Mouse (Mus musculus) spleen, postnatal 10 days (tissue): ENCODE data around the gene Syn3.

ENCODE experiments used
- DNase-seq, 2 experiments: peaks; one replicate each; pipeline ENCODE4 v3.0.0; 2021 to 2022; ENCODE audit warnings: low spot score in 2 of 2

The Syn3 gene

DNA sequence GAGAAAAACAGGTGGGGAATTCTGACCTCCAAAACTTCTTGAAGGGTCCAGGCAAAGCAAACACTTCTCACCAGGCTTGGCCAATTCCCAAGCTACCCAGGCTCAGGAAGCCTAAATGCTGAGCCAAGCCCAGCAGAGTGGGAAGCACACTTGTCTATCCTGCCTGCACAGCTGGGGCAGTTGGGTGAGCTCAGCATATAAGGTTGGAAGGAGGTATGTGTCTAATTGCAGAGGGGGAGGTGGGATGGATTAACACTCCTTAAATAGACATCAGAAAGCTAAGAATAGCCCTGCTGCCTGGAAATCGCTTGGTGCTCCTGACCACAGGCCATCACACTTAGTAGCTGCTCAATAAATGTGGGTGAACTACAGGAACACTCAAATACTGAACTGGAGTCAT, 185.2 kb downstream of the Syn3 start:
- DNase-seq, result no peak

GRCm38 (mm10) chr10:86312976-86313375, 185.7 kb downstream of the Syn3 start:
- DNase-seq, result no peak

DNA sequence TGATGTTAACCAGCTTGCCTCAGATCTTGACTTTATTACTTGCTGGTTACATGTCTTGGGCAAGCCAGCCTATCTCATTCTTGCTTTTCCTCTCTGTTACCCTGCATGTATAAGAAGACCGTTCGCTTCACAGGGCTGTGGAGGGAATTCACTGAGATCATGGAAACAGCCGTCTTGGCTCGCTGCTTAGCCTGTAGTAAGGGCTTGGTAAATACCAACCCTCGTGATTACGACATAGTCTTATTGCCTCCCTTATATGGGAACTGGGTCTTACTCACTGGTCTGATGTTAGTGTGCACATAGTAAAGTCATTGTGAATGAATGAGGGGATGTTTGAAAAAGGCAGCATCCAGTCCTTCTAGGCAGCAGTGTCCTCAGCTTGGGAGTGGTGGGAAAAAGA, 188.2 kb downstream of the Syn3 start:
- DNase-seq, result no peak

DNA sequence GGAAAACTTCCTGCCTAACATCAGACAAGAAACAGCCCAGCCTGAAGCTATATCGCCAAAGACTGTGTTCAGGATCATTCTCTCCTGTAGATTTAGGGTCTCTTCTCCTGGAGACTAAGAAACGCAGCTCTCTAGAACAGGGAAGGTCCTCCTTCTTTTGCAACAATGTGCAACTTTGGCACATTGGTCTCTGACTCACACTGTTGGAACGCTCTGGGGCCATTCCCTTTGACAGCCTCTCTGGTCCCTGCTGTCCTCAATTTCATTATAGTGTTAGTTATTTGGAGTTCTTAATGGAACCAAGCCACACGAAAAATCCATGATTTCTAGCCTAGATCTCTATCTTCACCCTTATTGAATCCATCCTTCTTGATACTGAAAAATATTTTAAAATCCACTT, 191.5 kb downstream of the Syn3 start:
- no peak for DNase-seq

DNA sequence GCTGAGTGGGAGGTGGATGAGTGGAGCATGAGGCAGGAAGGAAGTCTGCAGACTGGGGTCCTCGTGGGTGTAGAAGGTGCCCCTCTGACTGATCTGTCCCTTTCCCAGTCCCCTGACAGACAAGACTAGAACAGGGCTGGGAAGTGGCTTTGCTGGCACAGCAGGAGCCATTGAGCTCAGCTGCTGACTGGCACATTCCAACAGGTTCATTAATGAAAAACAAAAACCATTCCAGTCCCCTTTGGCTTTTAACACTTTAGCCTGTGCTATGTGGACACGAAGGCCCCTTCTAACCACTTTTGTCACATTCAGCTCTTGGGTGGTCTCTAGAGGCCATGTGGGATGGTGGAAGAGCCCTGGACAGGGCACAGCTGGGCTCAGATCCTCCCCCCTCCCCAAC, 194.1 kb downstream of the Syn3 start:
- no peak for DNase-seq

GRCm38 (mm10) chr10:86303495-86303876, 195.2 kb downstream of the Syn3 start:
- no peak for DNase-seq

DNA sequence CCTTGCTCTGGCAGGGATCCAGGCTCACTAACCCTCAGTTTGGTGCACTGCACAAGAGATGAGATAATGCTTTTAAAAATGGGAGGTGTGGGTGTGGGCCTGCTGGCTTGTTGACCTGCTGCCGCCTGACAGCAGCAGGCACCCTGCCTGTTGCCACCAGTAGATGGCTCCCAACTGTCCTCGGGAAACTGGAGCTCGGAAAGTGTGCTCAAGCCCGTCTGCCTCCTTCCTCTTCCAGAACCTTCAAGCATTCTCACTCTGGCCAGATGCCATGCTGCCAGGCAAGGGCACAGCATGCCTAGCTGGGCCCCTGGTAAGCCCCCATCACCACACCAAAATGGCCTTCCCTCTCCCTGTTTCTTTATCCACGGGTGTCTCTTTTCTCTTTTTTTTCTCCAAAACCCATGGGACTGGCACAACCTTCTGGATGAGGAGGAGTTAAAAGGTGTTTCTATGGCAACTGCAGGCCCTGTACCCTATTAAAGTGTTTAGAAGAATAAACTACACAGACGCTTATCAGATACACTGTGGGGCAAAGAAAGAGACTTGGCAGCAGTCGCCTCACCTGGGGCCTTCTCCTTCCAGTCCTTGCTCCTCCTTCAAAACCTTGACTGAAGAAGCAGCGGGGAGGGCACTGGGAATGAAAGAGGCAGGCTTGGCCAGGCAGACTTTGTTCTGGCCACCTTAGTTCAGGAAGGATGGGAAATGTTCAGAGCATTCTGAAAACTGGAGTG, 195.8 kb downstream of the Syn3 start:
- peak in 1 of 2 experiments; percentile 41 for DNase-seq

GRCm38 (mm10) chr10:86302318-86302648, 196.4 kb downstream of the Syn3 start:
- DNase-seq, result no peak

DNA sequence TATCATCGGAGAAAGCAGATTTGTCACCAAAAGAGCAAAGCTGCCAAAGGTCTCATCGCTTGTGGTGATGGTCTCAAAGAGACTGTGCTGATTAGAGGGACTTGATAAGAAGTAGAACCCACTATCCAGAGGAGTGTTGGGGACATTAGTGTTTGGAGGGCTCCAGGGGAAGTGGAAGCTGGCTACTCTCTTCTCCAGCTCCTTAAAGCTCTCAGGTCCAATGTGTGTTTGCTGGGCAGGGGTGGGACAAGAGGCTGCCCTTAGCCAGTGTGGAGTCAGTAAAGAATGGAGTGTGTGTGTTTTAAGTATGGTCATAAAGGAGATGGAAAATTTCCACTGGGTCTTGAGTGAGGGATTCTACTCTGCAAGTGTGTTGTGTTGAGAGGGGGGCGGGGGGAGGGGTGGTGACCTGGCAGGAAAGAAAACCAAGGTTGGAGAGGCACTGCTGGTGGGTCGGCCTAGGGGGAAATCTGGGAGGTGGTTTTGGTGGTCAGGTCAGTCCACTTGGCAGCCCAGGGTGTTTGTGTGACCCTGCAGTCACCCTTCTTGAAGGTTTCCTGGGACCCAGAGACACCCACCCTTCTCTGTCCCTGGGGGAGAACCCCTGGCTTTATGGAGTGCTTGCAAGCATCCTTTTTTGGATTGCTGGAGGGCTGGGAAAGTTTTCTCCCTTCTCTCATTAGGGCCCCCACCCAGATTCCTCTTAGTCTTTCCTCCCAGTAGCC, 196.9 kb downstream of the Syn3 start:
- DNase-seq, result no peak

GRCm38 (mm10) chr10:86301117-86301490, 197.6 kb downstream of the Syn3 start:
- DNase-seq, result no peak

DNA sequence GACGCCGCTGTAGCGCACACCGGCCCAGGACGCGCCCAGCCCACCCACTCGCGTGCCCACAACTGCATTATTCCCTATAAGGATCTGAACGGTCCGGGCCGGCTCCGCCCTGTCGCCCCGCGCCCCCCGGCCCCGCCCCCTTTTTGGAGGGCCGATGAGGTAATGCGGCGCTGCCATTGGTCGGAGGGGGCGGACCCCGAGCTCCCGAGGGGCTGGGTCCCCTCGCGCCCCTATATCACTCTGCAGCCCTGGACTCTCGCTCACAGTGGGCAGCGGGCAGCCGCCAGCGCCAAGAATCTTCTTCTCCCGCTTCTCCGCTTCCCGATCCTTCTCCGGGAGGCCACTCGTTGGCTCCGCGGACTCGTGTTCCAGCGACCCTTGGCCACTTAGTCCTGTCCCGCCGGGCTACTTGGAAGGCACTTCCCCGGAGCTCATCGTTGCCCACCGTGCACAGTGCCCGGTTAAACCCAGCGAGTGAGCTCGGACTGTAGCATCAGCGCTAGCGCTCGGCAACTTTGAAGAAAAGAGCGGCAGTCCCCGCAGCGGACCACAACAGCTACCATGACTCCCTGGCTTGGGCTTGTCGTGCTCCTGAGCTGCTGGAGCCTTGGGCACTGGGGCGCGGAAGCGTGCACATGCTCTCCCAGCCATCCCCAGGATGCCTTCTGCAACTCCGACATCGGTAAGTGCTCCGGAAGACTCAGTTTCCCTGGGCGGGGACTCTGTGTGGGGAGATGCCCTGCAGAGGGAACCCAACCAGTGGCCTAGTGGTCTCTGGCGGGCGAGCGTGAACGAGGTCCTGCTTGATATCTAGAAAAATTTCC, 198.2 kb downstream of the Syn3 start, which contains the start of gene Timp3:
Timp3 (plus strand) TSS at position 80 of the 824 bp plus-strand sequence.
- DNase-seq, result peak in 1 of 2 experiments; percentile 23

DNA sequence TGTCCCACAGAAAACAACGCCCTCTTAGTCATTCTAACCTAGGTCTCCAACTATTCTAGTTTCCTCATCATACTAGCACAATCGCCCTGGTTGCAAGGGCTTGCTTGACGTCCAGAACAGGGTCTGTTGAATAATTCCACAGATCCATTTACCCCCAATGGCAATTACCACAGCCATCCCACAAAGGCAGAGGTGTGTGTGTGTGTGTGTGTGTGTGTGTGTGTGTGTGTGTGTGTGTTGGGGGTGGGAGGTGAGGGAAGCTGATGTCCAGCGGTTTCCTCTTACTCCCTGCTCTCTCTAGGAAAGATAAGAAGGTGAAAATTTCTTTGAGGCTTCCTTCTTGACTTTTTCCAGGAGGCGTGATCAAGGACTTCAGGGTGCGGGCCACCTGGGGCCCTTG, 198.9 kb downstream of the Syn3 start:
- no peak for DNase-seq

DNA sequence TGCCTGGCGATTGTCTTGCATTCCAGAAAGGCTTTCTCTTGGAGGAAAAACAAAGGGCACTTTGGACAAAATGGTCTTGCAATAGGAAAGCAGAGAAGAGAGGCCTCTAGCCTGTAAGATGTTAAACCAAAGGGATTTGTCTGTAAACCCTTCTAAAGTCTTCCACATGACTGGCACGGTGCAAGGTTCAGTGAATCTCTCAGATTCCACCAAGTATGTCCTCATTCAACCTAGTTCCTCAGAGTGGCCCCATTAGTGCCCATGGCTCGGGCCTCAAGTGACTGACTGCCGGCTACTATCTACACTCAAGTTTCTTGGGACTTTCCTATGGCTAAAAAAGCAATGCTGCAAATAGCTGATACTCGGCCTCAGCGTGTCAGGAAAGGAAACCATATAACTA, 200.4 kb downstream of the Syn3 start:
- DNase-seq, result no peak

DNA sequence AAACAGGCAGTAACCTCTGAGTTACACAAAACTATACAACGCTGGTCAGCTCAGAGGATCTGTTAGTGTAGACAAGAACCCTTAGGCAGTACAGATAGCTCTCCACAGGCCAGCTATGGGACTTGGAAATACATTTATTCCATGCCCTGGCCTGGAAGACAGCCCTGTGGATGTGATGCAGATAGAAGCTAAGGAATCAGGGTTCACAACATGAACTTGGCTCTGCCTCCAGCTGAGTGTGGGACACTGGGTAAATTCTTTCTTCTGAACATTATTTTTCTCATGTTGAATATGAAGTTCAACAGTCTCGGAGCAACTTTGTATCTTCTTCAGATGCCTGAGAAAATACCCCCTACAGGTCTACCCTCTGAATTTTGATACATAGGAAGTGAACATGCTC, 201.4 kb downstream of the Syn3 start:
- no peak for DNase-seq

GRCm38 (mm10) chr10:86296111-86296510, 202.6 kb downstream of the Syn3 start:
- peak; percentile 23 to 67 for DNase-seq

- DNase-seq, result no peak
These were observed 203.1 kb downstream of the Syn3 start for GRCm38 (mm10) chr10:86295454-86296098.

- DNase-seq, result no peak
These were observed 203.9 kb downstream of the Syn3 start for GRCm38 (mm10) chr10:86294599-86295365.

- no peak for DNase-seq
These were observed 204.8 kb downstream of the Syn3 start for GRCm38 (mm10) chr10:86293880-86294279.

- no peak for DNase-seq
These were observed 208.5 kb downstream of the Syn3 start for GRCm38 (mm10) chr10:86290109-86290771.

DNA sequence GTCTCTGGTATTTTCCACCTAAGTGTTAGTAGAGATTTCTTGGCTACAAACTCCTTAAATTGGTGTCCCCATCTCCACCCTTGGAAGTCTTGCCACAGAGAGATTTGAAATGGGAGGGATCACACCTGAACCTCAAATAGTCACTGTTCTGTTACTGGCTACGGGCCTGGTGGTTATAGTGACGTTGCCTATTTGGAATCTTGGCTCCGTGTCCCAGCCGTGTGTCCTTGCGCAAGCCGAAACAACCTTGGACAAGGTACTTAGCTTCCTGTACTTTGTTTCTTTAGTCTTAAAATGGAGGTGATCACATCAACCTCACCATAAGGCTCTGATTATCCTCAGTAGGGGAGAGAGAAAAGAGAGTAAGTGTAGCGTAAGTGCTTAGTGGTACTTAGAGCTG, 212.2 kb downstream of the Syn3 start:
- DNase-seq, result no peak

GRCm38 (mm10) chr10:86281238-86281637, 217.5 kb downstream of the Syn3 start:
- no peak for DNase-seq
